Mouse (Mus musculus): ENCODE measurements around the gene Slc9a4. TPM values are rescaled to one million over a fixed set of nuclear protein-coding genes. Genes with fewer than 3 reads are reported as not detected.
"Not testable (repeated sequence)": the region's sequence is repeated elsewhere in the genome, so short reads cannot be mapped to it uniquely, and the experiment has no call there.

The Slc9a4 gene
- not detected for polyA plus RNA-seq (2017; shearing (Covaris generic))

DNA sequence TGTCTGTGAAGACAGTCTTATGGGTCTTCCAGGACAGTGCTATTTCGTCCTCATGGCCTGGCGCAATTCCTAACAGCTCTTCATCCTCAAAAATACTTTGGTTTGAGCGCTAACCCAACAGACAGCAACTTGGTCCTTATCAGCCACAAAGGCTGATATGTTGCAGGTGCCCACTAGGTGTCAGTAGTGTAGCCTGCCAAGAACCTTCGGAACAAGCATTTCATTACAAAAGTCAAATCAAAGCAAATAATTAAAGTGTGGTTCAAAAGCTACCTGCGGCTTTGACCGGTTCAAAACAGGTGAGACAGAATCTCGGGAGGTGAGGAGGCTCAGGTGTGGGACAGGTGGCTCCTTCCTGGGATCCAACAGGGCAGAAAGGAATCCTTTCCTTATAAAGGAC, at the start of gene Slc9a4:
Gene Slc9a4 (plus strand): TSS at position 298 of the 400 bp plus-strand sequence.
- no peak for ATAC-seq

DNA sequence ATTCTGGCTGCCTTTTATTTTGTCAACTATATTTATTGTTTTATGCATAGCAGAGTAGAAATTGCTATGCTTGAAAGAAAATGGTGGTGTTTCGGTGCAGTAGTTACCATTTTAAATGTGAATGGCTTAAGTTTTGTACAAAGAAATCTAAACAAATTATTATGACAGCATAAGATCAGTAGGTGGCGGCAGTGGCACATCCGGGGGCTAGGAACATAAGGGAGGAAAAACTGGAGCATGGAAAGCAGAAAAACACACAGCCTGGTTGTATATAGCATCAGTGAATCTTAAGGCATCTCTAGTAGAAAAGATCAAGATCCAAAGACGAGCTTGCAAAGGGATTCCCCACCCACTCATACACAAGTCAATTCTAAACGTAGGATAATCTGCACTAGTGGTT, 42.3 kb upstream of the Slc9a4 start:
- no peak for ATAC-seq

GRCm38 (mm10) chr1:40544650-40545049, 35.2 kb upstream of the Slc9a4 start:
- ATAC-seq, result peak; percentile 66

DNA sequence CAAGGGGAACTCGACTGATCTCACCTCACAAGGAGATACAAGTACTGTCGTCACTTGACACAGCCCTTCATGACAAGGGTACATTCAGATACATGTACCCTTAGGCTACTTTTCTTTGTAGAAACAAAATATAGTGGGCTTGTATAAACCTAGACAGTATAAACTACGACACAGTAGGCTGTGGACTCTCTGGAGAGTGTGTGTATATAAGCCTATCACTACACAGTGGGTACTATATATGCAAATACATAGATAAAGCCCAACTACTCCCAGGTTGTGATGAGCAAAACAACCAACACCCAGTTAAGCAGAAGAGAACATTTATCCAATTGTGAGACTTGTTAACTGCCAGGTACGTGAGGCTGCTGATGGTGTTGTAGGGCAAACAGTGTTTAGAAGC, 33.2 kb upstream of the Slc9a4 start:
- no peak for ATAC-seq

GRCm38 (mm10) chr1:40547064-40547572, 32.8 kb upstream of the Slc9a4 start:
- ATAC-seq, result no peak

DNA sequence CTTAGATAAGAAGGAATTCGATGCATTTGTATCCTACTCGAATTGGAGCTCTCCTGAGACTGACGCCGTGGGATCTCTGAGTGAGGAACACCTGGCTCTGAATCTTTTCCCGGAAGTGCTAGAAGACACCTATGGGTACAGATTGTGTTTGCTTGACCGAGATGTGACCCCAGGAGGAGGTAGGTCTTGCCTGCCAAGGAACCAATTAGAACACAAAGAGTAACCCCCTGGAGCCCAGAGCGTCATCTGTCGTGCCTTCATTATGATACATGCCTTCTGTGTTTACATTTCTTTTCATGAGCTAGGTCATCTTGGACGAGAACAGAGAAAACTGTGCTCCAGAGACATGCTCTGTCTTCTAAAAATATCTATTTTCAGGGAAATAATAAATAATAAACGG, 32.1 kb upstream of the Slc9a4 start:
- ATAC-seq, result no peak

- ATAC-seq, result no peak
Measured at GRCm38 (mm10) chr1:40569374-40569773, 10.5 kb upstream of the Slc9a4 start.

DNA sequence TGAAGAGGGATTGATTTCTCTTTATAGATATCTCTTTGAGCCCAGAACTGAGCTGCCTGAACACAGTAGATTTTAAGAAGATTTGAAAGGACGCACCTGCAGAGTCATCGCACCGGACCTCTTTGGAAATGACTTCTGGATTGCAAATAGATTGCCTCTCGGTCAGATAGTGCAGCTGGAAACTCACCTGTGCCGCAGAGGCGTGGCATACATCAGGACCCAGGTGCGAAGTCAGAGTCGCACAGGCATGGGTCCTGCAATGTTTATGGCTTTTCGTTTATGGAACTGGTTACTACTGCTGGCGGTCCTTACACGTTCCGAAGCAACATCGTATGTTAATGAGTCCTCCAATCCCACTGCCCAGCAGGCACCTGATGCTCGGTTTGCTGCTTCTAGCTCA, 388 bp downstream of the Slc9a4 start:
- ATAC-seq, result no peak

DNA sequence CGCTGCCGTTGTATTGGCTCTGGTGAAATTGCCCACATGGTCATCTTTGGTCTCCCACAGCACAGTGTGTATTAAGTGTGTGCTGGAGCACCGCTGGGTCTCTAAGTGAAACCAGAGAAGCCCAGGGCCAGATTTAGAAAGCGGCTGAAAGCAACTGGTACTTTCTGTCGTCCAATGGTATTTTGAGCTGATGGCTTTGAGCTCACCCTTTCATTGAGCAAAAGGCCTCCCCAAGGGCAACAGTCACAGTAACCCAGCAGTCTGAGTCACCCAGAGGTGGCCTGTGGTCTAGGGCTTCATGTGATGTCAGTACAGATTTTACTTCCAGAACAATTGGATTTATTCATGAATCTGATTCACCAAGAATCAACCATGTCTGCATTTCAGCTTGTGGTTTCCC, 6.9 kb downstream of the Slc9a4 start:
- ATAC-seq, result no peak

- ATAC-seq, result no peak
Measured at GRCm38 (mm10) chr1:40590931-40591330, 11.1 kb downstream of the Slc9a4 start.

DNA sequence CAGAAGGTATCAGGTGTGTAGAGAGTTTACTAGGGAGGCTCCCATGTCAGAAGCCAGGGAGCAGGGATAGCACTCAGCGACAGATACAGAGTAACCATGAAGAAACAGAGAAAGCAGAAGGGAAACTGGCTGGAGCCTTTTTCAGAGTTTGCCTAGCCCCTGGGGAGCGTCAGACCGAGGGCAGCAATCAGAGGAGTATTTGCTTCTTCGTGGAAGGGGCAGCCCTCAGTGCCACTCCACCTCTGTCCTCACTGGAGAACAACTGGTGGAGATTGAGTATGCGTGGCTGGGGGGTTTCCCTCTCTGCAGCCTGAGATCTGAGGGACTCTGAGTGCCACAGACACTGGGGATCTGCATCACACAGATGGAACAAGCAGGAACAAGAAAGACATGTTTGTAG, 17.9 kb downstream of the Slc9a4 start:
- ATAC-seq, result no peak

GRCm38 (mm10) chr1:40599661-40600060, 19.8 kb downstream of the Slc9a4 start:
- not testable (repeated sequence) for ATAC-seq

GRCm38 (mm10) chr1:40600394-40601327, 20.8 kb downstream of the Slc9a4 start:
- ATAC-seq, result no peak

- ATAC-seq, result no peak
Measured at GRCm38 (mm10) chr1:40601461-40601860, 21.6 kb downstream of the Slc9a4 start.

DNA sequence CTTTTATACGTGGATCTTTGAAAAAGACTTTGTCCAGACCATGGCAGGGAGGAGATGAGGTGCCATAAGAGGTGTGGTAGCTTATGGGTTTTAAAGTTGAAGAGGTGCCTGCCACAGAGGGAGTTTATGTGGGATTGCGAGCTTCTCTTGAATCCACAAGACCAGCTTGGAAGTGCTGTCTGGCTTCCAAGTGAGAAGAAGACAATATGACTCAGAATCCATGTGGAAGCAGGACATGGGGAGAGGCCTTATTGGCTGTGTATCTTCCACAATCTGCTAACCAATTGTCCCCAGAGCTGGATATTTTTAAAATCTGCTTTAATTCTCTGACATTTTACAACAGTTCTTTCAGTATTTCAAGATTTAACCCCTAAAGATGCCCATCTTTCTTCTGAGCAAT, 33.3 kb downstream of the Slc9a4 start:
- ATAC-seq, result no peak

- no peak for ATAC-seq
Measured at GRCm38 (mm10) chr1:40619093-40619492, 39.2 kb downstream of the Slc9a4 start.

DNA sequence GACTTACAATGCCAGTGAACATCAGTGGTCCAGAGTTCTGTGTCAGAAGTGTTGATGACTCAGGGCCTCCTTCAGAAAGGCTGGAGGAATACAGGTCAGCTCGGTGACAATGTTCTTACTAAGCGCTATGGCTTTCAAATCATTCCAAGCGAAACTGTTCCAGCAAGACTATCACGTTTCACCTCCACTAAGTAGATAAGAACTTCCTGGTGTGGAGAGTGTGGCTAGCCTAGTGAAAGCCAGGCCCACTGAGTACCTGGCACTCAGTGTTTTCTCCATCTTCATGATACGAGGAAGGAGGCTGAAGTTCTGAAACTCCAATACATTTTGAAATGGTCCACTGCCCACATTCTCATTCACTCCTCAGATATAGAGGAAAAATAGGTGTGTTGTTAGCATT, 40.0 kb downstream of the Slc9a4 start:
- no peak for ATAC-seq

GRCm38 (mm10) chr1:40624954-40625353, 45.1 kb downstream of the Slc9a4 start:
- no peak for ATAC-seq

- no peak for ATAC-seq
Measured at GRCm38 (mm10) chr1:40626954-40627353, 47.1 kb downstream of the Slc9a4 start.

DNA sequence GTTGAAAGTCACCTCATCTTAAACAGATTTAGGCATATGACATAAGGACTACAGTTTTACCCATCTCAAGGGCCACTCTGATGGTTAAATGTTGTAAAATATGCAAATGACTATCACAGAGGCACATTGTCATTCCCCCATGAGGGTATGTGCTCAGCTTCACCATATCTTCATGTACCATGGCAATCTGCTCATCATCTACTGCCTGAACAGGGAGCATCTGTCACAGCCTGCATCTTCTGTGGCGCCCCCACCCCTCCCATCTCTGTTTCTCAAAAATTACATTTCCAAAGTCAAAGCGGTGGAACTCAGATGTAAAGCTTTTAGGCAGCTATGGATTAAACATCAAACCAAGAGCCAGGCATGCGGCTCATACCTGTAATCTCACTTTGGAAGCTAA, 48.6 kb downstream of the Slc9a4 start:
- ATAC-seq, result no peak

GRCm38 (mm10) chr1:40632407-40633062, 52.7 kb downstream of the Slc9a4 start:
- no peak for ATAC-seq

DNA sequence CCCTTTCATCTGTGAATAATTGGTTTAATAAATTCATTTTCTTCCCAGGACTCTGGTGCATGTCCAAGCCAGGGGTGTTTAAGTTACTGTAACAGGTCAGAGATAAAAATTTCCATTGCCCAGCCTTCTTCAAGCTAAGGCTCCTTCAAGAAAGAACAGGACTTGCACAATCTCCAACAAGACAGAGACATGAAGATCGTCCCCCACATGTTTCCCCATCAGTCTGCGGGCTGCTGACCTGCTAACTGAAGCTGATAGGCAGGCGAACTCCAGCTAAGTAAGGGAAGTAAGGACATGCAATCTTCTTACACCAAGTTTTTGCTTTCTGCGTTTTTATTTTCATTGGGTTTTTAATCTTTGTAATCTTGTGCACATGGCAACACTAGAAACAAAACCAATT, 54.7 kb downstream of the Slc9a4 start:
- no peak for ATAC-seq

DNA sequence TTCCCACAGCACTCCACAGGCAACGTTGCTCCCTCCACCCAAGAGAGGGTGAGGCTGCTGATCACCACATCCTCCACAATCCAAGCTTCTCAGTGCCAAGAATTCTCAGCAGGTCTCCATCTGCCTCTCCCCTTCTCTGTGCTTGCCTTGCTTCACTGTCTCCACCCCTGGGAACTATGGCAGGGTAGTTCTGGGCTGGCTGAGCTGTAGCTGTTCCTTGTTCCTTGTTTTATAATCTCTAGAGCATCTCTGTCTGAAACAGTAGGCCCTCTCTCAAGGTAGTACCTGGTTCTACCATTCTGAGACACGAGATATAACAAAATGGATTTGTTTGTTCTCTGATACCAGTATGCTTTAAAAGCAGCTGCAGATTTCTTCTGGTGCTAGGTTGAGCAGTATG, 68.4 kb downstream of the Slc9a4 start:
- no peak for ATAC-seq
